Mouse (Mus musculus) cerebellum, postnatal 10 days (tissue): ENCODE data around the gene Psme4.
A peak's percentile ranks its signal among the peaks of the same experiment; 100 is the strongest.
"Not testable (repeated sequence)": the region's sequence is repeated elsewhere in the genome, so short reads cannot be mapped to it uniquely, and the experiment has no call there.

Experiments used
- DNase-seq, 2 experiments: peaks; one replicate each; pipeline ENCODE4 v3.0.0; 2021; ENCODE audit warnings: mixed read lengths in 2 of 2

The Psme4 gene

DNA sequence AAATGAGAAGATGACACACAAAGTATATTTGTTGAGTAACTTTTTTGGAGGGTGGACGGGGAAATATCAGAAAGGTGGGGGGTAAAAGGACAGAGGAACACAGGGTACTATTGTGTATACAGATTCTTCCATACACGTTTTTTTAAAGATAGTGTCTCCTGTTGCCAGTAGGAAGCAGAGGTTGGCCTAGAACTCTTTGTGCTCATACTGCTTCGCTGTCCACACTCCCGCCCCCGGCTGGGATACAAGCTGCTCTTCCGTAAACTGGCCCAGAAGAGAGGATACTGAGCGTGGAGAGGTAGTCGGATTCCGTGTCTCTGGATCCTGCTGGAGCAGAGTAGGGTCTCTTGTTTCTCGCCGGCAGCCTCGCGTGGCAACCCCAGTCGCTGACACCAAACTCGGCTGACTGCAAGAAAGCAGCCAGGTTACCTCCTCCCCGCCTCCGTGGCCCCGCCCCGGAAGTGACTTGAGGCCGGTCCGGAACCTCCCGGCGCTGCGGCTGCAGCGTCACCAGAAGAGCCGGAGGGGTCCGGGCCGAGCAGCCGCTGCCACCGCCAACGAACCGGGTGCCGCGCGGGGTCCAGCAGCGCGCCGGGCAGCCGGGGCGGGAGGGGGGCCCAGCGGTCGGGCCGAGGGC is at the start of gene Psme4:
Gene Psme4, plus strand, starts transcription at position 460 of the 637 bp plus-strand sequence.
- peak; percentile 96 to 97 for DNase-seq

DNA sequence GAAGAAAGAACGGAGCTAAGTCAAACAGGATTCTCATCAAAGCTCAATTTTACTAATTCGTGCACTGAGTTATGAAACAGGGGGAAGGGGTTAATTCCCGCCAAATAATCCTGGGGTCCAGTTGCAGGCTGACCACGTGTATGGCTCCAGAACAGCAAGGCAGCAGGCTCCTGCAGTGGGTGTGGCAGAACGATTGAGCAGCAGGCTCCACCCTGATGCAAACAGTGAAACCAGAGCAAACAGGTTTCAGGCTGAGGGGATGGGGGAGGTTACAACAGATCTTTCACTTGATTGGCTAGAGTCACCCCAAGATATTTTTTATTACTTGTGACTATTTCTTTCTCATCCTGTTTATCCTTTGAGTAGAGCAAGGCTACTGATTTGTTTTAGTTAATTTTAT is 48.1 kb upstream of the Psme4 start:
- no peak for DNase-seq

DNA sequence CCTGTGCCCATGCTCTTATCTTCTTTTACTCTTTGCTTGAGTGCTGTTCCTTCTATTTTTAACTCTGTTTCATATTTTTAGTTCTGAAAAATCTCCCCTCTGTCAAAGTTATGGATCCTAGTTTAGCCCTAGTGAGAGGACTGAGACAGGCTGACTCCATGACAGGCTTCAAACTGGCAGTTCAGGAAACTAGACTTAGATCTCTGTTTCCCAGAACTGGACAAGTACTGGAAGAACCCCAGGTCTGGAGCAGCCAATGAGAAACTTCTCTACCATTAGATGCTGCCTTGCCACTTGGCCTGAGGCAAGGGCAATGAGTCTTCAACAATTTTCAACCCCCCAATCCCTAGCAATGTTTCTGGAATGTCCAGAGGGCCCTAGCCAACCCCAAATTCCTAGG is 40.8 kb upstream of the Psme4 start:
- DNase-seq = no peak

DNA sequence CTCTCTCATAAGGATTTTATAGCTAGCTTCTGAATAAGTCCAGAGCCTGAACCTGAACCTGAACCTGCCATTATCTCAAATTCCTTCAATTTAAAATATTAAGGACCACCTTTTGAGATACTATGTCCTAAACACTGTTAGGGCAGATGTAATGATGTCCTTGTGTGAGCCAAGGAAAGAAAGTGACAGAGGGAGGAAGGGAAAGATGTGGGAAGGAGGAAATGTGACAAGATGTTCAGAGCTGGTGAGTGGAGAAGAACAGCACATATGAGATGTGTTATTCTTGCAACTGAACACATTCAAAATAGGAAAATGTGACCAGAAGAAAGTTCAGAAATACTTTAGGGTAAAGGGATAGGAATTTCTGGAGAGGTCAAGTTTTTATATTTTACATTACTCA is 38.1 kb upstream of the Psme4 start:
- DNase-seq = no peak

DNA sequence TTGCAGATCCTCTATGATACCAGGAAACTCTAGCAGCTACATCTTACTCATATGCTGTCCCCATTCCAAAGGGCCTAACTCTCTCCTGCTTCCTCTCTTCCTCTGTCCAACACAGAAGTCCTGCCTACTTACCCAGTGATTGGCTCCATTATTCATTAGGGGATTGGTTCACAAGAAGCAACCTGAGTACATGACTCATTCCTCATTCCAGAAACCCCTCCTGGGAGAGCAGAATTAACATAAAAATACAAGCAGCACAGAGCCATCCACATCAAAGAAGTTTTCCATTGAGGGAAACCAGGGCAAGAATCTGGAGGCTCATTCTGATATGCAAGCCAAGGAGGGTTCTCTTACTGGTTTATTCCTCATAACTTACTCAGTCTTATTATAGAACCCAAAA is 27.5 kb upstream of the Psme4 start:
- no peak for DNase-seq

DNA sequence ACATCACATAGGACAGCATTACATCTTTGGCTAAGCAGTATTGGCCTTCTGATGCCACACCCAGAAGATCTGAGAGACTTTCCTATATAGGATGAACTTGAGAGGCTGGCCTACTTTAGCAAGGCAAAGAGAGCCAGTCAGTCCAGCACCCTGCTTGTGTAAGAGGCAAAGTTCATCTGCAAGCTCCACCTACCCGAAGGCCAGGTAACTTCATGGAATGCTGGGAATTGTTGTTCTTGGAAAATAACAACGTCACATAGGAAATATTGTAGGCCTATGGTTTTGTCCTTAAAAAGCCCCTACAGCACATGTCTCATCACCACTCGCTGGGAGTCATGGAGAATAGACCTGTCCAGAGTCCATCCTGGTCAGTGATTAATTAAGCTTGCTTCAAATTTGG is 22.6 kb upstream of the Psme4 start:
- DNase-seq = no peak

DNA sequence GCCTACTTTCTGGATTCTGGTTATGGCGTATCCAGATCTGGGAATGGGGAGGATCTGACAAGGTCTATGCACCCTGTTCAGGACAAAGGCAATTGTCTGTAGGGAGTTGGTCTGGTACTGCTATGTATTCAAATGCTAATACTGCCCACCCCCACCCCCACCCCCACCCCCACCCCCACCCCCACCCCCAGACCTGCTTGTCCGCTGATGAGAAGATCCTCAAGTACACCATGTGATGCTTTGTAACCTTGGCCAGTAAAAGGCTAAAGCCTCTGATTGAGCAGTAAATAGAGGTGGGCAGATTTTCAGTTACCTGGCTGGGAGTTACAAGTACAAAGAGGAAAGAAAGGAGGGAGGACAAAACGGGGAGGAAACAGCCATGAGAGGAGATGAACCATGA is 21.9 kb upstream of the Psme4 start:
- no peak for DNase-seq

DNA sequence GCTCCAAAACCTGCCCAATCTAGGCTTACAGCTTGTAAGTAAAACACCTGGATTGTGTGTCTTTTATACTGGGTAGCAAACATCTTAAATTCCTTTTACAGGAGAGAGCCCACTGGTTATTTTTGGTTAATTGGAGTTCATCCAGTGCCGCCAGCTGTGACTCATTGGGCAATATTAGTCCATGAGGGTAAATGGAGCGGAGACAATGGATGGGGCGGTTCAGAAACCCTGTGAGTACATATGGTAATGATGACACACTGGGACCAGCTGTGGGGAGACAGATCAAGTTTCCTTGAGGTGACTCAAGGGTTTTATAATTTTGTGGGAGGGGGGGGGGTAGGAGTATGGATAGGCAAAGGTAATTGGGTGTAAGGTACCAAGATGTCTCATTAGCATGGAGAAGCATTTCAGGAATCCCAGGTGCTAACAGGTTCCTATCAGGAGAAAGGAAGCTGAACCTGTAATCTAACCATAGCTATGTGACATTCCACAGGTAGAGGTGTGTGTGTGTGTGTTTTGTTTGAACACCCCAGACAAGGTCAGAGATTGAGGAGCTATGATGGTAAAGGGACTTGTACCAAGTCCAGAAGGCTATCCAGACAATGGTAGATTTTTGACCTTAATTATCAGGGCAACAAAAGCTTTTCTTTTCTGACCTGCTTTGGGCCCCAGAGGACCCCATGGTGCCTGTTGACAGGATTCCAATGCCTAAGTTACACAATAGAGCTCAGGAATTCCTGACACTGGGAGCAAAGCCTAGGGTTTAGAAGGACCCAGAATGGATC is 21.3 kb upstream of the Psme4 start:
- no peak for DNase-seq

DNA sequence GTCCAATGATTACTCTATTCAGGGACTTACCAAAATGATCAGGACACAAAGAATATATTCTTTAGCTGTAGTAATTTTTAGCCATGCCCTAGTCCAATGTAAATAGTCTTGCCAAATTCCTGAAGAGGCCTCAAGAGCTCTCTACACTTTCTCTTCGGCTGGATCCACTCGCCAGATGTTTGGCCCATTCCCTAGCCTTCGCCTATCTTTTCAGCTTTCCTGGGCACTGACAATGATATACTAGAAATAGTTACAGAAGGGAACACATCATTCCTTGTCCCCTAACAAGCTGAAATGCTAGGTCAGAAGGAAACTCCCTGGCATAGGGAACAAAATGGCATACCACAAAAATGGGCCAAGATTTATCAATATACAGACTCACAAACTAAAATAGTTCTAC is 18.6 kb upstream of the Psme4 start:
- no peak for DNase-seq

DNA sequence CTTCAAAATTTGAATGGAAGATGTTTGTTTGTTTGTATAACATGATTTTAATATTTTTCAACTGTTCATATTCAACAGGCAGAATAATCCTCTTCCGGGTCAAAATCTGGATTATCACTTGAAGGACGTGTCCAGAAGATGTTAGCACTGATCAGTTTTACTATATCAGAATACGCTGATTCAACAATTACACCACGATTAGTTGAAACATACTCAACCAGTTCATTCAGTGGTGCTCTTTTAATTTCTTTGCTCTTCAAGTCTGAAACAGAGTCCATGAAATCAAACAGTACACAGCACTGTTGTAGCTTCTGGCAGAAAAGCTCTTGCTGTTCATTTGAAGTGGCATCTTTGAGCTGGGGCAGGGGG is 17.1 kb upstream of the Psme4 start:
- DNase-seq = not testable (repeated sequence)

DNA sequence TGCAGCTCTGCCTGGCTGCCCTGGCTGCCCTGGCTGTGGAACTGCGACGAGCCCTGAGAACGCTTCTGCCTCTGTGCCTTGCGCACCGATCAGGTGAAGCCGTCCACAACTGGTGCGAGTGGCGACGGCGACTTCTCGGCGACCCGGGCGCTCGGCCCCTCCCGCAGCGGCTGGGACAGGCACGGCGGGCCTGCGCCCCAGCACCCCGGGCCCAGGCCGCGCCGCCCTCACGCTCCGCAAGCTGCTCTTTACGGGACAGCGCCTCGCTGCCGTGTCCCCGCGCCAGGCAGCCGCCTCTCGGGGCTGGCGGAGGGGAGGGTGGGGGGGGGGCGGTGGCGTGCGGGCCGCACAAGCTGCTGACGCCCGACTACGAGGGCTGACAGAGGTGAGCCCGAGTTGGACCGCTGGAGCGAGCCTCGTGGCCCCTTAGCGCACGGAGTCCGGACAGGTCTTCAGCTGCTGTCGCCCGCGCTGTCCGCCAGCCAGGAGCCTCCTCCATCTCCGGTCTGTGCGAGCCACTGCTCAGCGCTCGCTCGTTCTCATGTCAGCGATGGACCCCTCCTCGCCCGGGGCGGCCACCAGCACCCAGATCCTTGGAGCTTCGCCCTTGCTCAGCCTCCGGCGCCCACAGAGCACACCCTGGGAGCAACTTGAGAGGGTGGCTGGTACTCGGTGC is 16.5 kb upstream of the Psme4 start:
- peak; percentile 54 to 58 for DNase-seq

DNA sequence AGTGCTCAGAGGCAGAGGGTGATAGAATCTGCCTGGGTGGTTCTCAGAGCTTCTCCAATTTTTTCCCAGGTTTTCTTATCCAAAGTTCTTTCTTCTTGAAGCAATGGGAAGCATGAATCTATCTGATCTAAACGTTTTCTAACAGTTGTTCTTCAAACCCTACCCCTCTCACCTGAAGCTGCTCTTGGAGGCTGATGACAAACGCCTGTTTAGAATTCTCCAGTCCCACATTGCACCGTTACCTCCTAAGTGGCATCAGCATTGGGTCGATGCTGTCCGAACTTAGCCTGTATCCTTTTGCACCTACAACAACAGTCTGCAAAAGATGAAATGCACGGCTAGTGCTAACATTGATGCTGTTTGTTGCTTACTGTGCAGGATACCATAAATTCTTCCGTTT is 10.1 kb upstream of the Psme4 start:
- DNase-seq = no peak

DNA sequence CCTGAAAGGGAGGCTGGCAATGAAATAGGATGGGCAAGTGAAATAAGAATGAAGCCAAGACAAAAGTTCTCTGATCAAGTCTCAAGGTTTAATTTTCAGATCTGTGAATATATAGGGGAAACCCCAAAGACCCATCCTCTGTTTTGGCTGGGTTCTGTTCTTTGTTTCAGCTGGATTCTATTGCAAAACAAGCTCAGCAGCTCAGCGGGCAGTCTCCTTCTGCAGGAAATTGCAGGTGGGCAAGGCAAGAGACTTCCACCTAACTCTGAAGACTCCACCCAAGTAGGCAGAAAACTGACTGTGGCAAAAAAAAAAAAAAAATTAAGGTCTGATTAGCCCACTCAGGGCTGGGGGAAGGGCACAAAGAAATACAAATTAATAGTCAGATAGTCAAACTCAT is 9.6 kb upstream of the Psme4 start:
- no peak for DNase-seq

DNA sequence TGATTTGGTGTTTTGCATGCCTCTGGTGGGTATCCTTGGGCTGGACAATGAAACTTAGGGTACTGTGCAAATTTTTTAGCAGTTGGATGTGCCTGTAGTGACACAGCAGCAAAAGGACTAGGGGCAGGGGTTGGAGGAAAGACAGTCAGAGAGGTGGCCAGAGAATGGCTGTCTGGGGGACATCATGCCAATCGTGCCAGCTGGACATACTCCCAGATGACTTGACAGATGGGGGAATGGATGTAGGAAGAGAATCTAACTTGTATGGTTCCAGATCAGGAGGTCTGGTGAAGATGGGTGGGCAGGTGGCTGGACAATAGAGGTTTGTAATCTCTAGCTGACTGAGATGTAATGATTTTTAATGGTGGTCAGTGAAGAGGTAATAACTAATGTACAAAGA is 6.5 kb upstream of the Psme4 start:
- peak; percentile 63 to 75 for DNase-seq

DNA sequence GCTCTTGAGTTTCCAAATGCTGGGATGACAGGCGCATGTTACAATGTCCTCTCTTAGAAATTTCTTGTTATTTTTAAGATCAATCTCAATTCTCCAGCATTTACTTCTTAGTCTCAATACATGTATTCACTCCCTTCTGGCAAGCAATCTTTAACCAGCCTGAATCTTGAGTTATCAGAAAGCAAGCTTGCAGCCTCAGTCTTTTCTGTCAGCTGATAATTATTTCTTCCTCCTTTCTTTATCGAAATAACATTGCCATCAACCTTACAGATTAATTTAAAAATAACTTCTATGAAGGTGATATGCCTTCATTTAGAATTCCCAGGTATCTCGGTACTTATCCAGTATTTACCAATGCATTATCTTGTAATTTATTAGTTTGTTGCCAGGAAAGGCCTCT is 709 bp upstream of the Psme4 start:
- no peak for DNase-seq

DNA sequence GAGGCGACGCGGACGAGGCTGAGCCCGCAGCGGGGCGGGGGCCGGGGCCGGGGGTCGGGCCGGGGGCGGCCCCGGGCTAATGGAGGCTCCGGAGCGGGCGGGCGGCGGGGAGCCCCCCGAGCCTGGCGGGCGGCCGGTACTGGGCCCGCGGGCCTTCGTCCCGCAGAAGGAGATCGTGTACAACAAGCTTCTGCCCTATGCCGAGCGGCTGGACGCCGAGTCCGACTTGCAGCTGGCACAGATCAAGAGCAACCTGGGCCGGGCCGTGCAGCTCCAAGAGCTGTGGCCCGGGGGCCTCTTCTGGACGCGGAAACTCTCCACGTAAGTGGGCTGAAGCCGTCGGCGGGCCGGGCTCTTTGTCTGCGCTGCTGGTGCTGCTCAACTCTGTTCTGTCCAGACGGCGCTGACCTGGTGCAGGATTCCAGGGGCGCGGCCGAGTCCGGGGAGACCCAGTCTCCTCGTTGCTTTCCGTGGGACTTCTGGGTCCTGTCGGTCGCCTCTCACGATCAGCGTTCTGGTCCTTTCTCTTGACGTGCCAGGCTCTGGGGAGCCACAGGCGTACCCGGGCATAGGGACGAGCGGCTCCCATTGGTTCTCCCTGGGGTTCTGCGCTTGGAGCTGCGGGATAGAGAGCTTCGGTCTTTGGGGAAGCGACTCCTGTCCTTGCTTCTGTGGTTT is 517 bp downstream of the Psme4 start:
- DNase-seq = peak; percentile 61 to 73

DNA sequence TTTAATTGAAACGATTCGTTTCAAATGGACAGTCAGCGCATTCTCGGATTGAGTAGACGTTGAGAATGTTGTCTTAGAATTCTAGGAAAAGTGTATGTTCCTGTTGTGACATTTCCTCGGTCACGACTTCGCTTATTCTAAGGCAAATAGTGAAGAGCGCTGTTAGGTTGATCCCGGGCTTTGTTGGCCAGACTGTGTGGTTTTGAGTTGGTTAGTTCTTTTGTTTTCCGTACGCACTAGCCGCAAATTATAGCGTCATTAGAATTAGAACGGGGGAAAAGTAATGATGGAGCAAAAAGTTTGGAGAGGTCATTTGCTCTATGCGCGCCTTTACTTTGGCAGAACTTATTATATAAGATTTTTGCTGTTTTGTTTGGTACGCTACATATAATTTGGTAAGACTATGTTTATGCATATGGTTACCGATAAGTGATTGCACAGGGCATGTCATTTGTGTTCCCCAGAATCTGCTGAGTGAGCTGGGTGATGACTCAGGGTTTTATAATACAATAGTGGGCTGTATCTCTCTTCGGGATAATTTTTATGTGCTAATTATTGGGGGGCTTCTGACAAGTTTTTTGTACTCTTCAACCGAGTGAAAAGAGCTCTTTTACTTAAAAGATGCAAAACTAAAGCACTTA is 1.4 kb downstream of the Psme4 start:
- no peak for DNase-seq

DNA sequence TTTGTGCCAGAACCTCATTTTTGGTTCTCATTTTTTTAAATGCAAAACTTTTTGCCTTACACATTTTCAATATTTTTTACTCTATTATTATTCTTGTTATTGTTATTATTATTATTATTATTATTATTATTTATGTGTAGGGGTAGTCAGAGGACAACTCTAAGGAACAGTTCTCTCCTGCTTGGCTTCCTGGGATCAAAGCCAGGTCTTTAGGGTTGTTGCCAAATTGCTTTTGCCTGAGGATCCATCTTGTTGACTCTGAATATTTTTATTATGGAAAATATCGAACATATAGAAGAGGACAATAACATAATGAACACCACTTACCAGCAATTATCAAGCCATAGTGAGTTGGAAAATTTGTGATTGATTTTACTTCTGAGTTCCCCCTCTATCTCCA is 3.1 kb downstream of the Psme4 start:
- peak; percentile 75 for DNase-seq

DNA sequence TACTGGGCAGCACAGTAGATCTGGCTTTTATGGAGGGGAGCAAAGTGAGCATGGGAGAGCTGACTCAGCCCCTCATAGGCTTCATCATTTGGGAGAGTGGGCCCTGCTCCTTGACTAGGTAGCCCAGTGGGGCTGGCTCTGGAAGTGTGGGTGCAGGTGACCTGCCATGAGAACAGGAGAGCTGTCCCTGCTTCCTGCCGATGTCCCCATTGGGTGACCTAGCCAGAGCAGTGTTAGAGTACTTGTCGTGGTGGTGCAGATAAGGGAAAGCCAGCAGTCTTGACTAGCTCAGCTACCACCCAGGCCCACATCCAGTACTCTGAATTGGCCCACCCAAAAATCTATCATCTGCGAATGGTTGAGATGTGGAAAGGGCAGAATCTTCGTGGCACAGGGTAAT is 6.0 kb downstream of the Psme4 start:
- no peak for DNase-seq

DNA sequence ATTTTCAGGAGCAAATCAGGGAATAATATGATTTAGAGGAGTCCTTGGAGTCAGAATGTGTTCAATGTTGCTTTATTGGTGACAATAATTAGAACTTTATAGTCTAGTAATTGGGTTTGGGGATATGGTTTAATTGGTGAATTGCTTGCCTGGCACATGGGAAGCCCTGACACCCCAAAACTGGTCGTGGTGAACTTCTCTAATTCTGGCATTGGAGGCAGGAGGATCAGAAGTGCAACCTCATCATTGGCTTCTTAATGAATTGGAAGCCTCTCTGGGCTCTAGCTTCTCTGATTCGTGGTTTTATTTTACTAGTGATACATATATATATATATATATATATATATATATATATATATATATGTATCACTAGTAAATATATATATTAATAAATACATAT is 9.4 kb downstream of the Psme4 start:
- DNase-seq = no peak

DNA sequence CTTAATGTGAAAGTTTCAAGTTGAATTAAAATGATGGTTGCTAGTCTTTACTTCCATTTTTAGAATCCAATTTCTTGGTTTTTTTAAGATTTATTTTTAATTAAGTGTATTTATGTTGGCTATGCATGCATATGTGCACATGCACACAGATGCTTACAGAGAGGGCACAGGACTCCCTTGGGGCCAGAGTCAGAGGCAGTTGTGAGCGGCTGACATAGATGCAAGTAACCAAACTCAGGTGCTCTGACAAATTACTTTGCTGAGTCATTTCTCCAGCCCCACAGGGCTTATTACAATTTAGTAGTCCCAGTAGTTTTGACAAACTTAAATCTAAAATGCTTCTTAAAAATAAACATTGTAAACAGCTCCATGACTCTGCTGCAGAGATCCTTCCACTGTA is 10.1 kb downstream of the Psme4 start:
- DNase-seq = no peak

DNA sequence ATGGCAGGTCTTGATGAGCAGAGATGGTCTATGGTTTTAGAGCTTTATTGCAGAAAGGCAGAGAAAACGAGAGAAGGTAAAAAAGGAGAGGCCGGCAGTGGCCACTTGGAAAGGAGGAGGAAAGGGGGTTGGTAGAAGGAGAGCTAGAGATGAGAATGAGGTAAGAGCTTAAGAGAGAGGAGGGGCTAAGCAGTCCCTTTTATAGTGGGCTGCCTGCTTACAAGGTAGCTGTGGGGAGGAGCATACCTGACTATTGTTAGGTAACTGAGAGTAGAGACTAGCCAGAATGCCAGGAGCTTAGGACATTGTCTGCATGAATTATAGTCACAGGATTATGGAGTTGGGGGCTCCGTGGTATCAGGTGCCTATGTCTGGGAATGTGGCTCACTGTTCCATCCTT is 14.0 kb downstream of the Psme4 start:
- DNase-seq = no peak
